Mouse (Mus musculus): ENCODE measurements around the gene Cdk5rap3.

Cdk5rap3 gene

DNA sequence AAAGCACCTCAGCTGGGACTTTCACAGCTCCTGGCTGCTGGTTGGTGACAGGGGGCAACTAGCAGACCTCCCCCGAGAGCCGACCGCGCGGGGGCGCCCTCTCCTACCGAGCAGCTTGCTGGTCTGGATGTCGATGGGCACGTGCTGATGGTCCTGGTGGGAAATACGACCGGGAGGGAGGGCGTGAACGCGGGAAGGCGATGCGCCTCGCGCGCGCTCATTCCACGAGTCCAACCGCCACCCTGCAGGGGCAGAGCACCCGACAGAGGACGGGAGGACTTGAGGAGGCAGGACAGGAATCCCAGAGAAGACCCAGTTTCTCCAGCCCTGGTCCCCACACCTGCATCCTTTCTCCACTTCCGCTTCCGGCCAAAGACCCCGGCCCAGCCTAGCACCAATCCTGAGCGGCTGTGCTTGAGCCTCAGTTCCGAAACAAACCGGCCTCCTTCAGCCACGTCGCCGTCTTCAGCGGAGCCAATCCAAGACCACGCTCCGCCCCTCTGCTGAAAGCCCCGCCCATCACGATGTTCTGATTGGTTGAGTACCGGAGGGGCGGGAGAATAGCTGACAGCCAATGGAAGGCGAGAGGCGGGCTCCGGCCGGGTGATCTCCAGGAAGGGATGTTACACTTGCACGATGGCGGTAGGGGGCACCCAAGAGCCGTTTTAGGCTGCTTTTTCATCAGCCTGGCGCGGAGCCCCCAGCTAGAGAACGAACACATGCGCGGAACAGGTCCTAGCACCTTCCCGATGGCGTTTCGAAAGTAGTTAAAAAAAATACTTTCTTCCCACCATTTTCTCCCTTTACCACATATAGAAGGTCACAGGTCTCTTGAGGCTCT, at the start of gene Cdk5rap3:
TSS of gene Cdk5rap3 (minus strand) at position 453 of the 841 bp plus-strand sequence.
- peak; percentile 99 for DNase-seq (ENCODE audit: low read depth)

DNA sequence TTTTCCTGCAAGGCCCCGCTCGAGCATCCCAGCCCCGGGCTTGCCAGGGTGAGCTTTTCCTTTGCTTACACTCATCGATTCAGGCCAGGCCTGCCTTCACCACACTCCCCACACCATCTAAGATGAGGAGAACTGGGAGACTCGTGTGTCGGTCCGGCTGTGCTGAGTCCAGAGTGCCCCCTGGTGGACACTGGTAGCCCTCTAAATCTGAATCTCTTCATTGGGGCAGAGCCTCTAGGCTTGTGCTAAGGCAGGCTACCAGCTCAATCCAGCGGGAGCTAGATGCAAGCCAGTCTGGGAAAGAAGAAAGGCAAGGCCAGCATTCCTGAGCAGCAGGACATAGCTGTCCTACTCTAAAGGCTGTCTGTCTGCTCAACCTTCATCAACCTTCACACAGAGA, 47.3 kb upstream of the Cdk5rap3 start:
- DNase-seq (ENCODE audit: low read depth) = peak; percentile 85

DNA sequence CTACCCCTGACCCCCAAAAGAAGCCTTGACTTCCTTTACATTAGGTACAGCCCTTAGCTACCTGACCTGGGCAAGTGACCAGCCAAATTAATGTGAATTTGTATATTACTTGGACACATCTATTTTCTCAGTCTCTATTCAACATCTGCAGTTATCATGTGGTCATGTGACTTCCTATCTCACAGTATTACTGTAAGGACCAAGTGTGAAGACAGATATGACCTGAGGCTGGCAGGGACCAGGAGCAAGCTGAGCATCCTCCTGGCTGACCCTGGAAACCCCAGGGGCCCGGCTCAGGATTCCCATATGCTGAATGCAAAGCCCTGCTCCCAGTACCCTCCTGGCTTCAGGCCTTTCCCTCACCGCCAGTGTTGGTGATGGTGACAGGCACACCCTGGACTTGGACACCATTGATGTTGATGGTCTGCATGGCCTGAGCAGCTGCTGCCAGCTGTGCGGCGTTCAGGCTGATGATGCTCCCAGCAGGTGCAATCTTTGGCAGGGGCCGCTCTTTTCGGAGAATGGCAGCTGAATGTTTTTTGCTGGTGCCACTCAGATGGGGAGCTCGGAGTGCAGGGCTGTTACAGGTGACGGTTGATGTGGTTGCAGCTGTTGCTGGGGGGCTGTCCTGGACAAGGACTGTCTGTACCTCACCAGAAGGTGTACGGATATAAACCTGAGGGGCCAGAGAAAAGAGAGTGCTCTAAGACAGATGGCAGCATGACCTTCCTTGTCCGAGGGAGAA, 40.9 kb upstream of the Cdk5rap3 start:
- no peak for DNase-seq (ENCODE audit: low read depth)

DNA sequence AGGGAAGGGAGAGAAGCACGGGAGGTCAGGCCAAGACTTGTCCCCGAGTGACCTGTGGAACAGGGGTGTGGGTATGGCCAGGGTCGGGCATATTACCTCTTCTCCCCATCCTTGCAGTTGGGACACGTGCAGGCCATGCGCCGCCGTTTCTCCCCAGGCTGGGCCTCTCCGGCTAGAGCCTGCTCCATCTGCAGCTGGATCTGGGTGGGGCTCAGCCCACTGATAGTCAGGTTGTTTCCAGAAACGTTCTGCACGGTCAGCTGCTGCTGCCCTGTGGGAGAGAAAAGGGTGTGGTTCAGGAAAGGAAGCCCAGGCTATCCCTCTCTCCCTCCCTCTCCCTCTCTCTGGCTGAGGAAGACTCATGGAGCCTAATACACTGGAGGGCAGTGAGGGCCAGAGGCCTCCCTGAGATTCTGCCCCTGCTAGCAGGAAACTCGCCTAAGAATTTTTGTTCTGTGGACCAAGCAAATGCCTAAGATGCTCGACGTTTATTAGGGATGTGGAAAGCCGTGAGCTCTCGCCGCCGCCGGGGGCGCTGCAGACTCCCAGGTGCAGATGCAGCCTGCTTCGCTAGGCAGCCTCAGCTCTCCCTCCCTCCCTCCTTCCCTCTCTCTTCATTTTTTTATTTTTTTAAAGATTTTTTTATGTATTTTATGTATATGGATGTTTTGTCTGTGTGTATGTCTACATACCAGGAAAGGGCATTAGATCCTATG, 39.9 kb upstream of the Cdk5rap3 start:
- DNase-seq (ENCODE audit: low read depth) = no peak

DNA sequence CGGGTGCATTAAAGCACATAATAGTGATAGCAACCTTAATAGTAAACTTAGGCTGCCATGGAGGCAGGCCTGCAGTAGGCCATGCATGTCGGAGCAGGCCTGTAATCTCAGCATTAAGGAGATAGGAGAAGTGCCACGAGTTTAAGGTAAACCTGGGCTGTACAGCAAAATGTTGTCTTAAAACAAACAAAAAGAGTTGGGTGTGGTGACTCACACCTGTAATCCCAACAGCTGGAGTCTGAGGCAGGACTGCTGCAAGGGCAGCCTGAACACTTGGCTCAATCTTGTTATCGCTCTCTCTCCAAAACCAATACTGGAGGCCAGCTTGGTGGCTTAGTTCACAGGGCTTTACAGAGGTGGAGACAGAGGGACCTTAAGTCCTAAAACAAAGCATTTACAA, 38.8 kb upstream of the Cdk5rap3 start:
- no peak for DNase-seq (ENCODE audit: low read depth)

DNA sequence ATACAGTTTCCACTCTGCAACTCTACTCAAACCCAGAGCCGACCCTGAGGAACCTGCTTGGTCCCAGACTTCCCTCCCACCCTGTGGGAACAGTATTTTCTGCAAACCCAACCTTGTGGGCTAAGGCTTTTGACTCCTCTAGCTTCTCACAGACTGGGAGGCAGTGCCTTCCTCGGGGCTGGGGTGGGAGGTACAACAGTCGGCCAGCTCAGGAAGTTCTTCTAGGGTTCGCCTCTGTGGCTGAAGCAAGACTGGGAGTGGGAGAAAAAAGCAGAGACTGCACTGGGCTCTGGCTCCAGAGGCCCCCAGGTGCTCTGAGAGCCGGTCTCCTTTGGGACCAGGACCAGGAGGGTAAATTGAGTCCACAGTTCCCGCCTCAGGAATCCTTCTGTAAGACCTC, 36.6 kb upstream of the Cdk5rap3 start:
- no peak for DNase-seq (ENCODE audit: low read depth)

DNA sequence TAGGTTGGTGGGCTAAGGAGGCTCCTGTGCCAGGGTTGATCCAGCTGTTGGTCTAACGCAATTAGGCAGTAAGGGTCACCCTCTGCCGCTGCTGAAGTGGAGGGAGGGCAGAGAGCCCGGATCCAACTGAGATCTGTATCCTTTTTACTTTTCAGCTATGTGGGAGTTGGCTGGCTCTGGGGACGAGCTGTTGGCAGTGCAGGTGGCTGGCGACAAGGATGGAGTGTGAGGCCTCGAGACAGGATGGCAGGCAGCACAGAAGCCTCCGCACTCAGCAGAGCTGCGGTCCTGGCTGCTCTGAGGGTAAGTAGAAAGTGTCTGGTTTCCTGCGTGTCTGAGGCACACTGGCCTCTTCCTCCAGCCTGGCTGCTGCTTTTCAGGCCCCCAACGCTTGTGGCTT, 36.1 kb upstream of the Cdk5rap3 start:
- no peak for DNase-seq (ENCODE audit: low read depth)

DNA sequence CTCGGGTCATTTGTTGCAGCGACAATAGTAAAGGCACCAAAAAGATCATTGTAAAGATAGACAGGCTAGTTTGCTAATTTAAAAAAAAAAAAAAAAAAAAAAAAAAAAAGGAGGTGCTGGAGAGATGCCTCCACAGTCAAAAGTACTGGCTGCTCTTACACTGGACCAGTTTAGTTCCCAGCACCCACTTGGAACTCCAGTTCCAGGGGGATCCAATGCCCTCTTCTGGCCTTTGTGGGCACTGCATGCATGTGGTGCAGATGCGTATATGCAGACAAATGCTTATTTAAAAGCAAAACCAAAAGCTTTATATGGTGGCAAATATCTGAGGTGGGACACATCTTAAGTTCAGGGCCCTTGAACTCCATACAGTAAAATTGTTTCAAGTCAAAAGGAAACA, 34.5 kb upstream of the Cdk5rap3 start:
- DNase-seq (ENCODE audit: low read depth) = peak; percentile 50

DNA sequence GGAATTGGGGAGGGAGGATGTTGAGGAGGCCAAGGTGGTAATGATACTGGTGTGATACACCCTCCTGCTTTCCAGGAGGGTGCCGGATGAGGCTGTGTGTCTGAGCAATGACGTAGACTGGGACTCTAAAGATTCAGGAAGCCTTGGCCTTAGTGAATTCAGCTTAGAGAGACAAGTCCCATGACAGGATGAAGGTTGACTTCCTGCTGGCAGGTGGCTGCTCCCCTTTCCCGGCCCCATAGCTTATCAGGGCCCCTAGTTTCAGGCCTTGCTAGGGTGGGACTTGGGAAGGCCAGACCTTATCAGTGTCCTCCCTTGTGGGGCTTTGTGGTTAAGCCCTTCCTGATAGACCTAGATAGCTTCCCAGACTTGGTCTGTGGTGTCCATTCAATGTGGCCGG, 31.6 kb upstream of the Cdk5rap3 start:
- peak; percentile 96 for DNase-seq (ENCODE audit: low read depth)

DNA sequence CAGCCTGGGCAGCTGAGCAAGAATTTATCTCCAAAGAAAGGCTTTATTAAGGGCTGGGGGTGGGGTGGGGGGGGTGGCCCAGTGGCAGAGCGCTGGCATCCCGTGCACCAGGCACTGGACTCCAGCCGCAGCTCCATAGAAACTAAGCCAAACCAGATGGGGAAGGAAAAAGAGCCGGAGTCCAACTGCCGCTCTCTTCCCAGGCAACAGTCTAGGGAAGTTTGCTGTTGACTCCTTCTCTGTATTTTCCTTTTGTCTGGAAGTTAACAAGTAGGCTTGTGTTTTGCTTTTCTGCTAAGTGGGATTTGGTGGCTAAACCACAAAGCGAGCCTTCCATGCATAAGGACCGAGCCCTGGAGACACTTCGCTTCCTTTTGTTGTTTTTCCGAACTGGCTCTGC, 30.2 kb upstream of the Cdk5rap3 start:
- no peak for DNase-seq (ENCODE audit: low read depth)

DNA sequence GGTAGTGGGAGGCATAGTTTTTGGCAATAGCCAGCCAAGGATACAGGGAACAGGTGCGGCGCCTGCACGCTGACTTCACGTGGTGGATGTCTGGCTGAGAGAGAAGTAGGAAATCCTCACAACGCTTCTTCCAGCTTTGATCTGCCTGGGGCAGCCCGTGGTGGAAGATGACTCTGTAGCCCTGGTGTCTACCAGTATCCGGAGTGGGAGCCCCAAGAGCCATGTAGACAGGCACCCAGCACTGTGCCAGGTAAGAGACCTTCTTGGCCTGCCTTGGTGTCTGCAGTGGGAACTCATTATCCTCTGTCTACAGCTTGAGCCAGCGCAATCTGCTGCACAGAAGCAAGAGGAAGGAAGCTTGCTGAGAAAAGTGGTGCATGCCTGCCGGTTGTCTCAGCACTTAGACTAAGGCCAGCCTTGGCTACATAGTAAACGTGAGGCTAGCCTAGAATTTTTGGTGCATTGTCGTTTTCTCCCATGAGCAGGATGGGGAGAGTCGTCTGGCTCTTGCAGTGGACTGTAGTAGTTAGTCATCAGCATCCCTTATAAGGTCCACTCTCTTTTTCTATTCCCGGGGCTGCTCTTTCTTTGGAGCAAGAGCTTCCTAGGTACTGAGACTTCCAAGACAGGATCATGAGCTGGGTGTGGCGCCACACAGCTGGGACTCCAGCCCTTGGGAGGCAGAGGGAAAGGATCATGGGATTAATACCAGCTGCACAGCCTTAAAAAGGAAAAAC, 28.7 kb upstream of the Cdk5rap3 start:
- peak; percentile 47 for DNase-seq (ENCODE audit: low read depth)

DNA sequence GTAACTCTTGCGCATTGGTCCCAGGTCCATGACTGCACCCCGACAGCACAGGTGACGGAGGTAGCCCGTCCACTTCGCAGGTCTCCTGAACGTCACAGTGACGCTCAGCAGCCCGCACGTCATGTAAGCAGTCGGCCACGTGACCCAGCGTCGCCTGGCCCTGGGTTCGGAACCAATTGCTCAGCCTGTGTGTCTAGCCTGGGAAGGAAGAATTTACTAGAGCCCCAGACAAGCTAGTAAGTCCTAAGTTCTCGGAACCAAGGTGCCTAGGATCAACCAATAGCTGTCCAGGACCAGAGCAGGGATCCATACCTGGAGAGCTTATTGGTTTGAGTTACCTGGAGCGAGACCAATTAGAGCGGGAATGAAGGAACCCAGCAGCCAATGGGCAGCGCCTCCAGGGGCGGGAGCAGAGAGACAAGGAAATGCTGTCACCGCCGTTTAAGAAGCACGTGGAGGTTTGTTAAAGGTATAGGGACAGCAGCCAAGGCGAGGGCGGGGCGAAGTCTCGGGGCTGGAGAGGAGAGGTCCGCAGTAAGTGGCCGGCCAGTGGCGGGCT, 27.5 kb upstream of the Cdk5rap3 start, which contains the start of gene Pnpo:
TSS of gene Pnpo (minus strand) at position 241 of the 559 bp plus-strand sequence.
- peak; percentile 99 for DNase-seq (ENCODE audit: low read depth)

DNA sequence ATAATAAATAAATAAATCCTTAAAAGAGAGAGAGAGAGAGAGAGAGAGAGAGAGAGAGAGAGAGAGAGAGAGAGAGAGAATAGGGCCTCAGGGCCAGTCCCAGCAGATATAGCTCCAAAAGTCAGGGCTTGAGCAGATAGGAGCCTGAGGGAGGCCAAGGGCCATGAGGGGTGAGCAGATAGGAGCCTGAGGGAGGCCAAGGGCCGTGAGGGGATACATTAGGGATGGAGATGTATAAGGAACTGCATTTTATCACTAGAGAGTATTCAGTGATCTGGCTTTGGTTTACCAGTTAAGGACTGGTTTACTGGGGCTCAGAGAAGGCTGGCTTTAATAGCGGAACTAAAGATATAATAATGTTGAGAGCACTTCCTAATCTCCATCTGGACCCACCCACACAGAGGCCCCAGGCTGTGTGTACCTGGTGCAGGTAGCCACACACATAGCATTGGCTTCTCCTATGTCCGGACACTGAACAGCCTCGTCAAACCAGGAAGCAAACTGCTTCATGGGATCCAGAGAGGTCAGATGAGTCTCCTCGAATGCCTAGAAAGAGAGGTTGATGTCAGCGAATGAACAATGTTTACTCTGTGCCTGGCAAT, 25.8 kb upstream of the Cdk5rap3 start:
- no peak for DNase-seq (ENCODE audit: low read depth)

DNA sequence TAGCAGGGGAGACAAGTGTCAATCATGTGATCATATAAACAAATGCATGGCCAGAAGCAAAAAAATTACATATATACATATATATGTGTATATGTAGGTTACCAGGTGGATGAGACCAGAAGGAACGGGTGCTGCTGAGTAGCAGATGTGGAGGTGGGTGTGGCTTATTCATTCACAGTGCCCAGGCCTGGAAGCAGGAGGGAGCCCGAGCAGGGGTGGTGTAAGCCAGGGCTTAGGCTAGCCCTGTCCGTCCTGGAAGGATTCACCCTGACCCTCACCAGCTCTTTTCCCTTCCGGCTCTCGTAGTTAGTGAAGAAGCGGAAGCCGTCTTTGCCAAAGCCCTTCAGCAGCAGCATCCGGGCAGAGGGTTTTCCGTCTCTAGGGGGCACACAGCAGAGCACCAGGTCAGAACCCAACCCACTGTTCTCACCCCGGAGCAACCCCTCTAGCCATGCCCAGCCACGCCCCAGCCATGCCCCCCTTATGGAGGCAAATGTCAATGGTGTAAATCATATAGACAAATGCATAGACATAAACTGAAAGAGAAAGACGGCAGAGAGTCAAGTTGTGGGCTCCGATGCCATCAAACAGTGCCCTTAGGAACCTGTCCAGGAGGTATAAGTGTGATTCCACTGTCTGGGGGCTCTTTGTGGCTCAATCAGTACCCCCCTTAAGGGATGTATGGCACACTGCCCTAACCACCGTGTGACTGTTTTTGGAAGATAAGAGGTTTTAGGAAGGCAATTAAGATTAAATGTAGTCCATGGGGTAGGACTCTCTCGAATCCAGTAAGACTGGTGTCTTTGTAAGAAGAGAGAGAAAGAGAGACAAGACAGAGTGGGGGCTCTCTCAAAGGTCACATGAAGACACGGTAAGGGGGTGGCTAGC, 24.5 kb upstream of the Cdk5rap3 start:
- no peak for DNase-seq (ENCODE audit: low read depth)

DNA sequence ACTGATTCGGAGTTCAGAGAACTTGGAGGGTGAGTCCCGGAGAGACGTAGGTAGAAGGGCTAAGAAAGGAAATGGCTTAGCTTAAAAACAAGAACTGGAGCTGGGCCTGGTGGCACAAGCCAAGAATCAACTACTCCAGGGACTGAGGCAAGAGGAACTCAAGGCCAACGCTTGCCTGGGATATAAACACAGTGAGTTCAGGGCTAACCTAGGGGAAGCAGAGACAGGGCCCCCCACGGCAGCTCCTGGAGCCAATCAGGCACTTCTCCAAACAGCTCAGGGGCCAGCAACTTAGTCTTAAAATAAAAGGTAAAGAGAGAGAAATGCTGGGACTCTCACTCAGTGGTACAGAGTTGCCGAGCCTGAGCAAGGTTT, 22.1 kb upstream of the Cdk5rap3 start:
- no peak for DNase-seq (ENCODE audit: low read depth)

DNA sequence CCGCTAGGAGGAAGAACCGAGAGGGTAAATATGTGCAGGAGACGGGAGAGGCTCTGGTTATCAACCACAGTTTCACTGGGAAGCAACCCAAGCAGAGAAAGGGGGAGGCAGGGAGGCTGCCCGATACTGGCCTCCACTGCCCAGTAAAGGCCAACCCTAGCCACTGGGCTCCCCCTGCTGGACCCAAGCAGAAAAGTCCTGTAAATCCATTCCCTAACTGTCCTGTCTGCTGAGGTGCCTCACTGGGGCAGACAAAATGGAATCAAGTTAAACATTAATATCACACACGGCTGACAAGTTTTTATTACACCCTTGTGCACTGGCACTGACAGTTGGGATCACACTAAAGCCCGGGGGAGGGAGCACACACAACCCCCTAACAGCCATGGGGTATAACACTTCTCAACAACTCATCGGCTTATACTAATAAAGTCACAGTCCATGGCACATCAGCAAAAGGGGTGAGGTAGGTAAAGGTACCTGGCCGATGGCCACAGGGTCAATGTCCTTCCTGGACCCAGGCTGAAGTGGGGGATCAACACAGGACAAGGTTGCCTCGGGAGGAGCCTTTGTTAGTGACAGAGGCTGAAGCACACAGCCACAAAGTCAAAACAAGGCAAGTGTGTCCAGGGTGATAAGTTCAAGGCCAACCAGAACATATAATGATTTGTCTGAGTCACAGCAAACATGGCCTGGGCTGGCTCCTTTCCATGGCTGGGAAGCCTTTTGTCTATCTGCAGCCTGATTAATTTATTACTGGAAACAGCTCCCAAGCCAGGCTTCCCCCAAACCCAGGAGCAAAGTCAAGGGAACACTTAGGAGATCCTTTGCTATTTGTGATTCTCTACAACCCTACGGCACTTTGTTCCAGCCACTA, 21.5 kb upstream of the Cdk5rap3 start:
- DNase-seq (ENCODE audit: low read depth) = peak; percentile 71

DNA sequence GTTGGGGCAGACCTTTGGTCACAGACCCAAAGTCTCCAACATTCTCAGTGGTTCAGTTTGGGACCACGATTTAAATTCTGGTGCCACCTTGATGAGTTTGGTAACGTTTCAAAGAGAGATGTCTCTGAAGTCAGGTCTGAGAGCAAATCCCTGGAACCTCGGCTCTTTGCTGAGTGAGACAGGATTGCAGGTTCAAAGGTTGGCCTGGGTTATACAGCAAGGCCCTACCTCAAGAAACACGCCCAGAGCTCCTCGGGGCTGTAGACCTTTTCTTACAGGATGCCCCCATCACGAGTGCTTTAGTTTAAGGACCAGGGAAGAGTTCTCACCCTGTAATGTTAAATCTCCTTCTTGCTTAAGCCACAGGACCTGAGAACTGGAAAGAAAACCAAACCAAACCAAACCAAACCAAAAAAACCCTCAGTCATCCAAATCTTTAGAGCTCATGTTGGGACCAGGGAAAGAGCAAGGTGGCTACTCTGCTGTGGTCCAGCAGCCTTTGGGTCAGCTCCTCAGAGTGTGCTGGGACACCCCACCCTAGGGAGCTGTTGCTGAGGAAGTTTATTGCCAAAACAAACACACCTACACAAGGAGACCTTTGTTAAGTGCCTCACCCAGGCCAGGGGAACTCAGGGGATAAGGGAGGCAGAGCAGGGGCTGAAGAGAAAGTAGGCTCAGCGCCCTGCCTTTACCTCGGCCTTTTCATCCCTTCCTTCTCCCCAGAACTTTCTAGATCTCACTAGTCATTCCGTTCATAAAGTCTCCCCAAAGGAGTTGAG, 19.8 kb upstream of the Cdk5rap3 start:
- no peak for DNase-seq (ENCODE audit: low read depth)

DNA sequence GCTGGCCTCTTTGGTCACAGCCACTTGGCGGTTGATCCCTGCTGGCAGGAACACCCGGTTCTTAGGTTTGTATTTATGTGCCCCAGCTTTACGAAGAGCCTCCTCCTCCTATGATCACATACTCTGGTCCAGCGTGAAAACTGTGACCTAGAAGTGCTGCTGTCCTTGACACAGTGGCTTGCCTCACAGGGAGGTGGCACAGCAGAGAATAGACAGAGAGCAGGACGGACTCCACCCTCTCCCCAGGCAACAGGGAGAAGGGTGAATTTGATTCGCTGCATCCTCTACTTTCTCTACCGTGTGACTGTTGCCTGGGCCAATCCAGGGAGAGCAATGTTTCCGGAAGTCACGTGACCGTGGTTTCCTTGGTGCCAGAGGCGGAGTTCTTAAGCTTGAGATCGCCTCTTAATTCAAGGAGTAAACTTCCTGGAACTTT, 18.6 kb upstream of the Cdk5rap3 start:
- DNase-seq (ENCODE audit: low read depth) = peak; percentile 40

All from 416B (cell line).